Mouse (Mus musculus): ENCODE measurements around the gene Hoxc8.

Gene Hoxc8

GRCm38 (mm10) chr15:103032646-103033575, 42.5 kb downstream of the Hoxc8 start:
- no peak for DNase-seq (ENCODE audit: low spot score in 2 of 2)

DNA sequence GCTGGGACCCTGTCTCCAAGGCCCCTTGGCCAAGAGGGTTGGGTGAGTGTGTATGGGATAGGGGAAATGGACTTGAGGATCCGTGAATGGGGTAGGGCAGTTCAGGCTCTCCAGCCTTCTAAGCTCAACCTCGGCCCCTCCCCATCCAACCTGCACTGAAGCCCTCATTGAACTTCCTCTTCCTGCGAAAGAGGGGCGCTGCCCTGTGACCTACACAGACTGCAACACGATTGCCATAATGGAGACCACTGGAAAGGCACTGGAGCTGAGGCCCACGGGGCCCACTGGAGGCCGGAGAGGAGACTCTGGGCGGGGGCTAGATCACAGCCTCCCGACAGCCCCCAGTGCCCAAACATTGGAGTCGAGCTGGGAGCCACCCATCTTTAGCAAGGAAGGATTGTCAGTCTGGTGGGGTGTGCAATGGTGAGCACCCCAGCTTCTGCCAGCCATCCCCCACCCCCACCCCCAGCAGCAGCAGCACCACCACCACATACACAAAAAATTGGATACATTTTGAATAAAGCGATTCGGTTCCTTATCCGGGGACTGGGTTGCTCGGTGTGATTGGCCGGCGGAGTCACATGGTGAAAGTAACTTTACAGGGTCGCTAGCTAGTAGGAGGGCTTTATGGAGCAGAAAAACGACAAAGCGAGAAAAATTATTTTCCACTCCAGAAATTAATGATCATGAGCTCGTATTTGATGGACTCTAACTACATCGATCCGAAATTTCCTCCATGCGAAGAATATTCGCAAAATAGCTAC, 43.8 kb downstream of the Hoxc8 start:
- DNase-seq (ENCODE audit: low spot score in 2 of 2) = no peak

GRCm38 (mm10) chr15:103034807-103035547, 44.6 kb downstream of the Hoxc8 start:
- DNase-seq (ENCODE audit: low spot score in 2 of 2) = no peak

DNA sequence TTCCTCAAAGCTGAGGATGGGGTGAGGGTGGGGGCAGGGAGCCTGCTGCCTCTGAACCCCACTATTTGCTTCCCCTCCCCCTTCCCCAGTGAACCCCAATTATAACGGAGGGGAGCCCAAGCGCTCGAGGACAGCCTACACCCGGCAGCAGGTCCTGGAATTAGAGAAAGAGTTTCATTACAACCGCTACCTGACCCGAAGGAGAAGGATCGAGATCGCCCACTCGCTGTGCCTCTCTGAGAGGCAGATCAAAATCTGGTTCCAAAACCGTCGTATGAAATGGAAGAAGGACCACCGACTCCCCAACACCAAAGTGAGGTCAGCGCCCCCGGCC, 45.1 kb downstream of the Hoxc8 start:
- DNase-seq (ENCODE audit: low spot score in 2 of 2) = no peak

- DNase-seq (ENCODE audit: low spot score in 2 of 2) = no peak
These were observed 47.2 kb downstream of the Hoxc8 start for GRCm38 (mm10) chr15:103037579-103037978.

- DNase-seq (ENCODE audit: low spot score in 2 of 2) = no peak
These were observed 48.5 kb downstream of the Hoxc8 start for GRCm38 (mm10) chr15:103038701-103039480.

GRCm38 (mm10) chr15:103039609-103040008, 49.2 kb downstream of the Hoxc8 start:
- DNase-seq (ENCODE audit: low spot score in 2 of 2) = no peak

GRCm38 (mm10) chr15:103040601-103041000, 50.2 kb downstream of the Hoxc8 start:
- DNase-seq (ENCODE audit: low spot score in 2 of 2) = no peak

GRCm38 (mm10) chr15:103041613-103042012, 51.2 kb downstream of the Hoxc8 start:
- DNase-seq (ENCODE audit: low spot score in 2 of 2) = no peak

DNA sequence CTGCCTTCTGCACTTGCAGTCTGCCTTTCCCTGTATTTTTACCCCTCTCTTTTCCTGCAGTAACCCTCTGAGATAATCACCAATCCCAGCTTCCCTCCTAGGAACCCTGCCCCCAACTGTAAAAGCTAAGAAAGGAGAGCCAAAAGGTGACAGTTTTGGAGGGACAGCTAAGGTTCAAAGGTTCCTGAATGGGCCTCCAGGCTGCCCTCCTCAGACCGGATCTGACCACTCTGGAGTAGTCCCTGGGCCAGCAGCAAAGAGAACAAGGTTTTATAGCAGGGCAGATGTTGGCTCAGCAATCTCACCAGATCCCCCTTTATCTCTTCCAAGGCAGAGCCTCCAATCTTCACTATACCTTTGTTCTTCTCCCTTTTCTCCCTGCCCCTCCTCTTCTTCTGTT, 51.8 kb downstream of the Hoxc8 start:
- no peak for DNase-seq (ENCODE audit: low spot score in 2 of 2)

Measured in spleen, postnatal 14 days (tissue).